Mouse (Mus musculus) embryonic facial prominence, embryonic 15.5 days (tissue): ENCODE data around the gene Mthfr. TPM values are rescaled to one million over a fixed set of nuclear protein-coding genes. Genes with fewer than 3 reads are reported as not detected.
"Not testable (repeated sequence)": the region's sequence is repeated elsewhere in the genome, so short reads cannot be mapped to it uniquely, and the experiment has no call there.

Experiments
- ATAC-seq: fragments of 200-750 bp; cut with Nextera tagmentation; 2 replicates; pipeline ENCODE4 v1.8.0; 2017; ENCODE audit warnings: low read depth, moderate TSS enrichment; ENCODE audit not compliant: insufficient number of reproducible peaks, low FRiP score, low TSS enrichment
- H3K27ac ChIP-seq: fragments of 300-500 bp; sonication (generic); replicated peaks from 2 replicates; pipeline ENCODE4 v1.5.1; 2015; ENCODE audit warnings: mild to moderate bottlenecking, inconsistent platforms
- H3K27me3 ChIP-seq: fragments of 300-500 bp; sonication (generic); 2 replicates; pipeline ENCODE4 v1.6.1; 2015; ENCODE audit warnings: inconsistent platforms
- H3K36me3 ChIP-seq: fragments of 300-500 bp; sonication (generic); 2 replicates; pipeline ENCODE4 v1.6.1; 2015; ENCODE audit warnings: mild to moderate bottlenecking, inconsistent platforms
- H3K4me1 ChIP-seq: fragments of 300-500 bp; sonication (generic); 2 replicates; pipeline ENCODE4 v1.6.1; 2015; ENCODE audit warnings: inconsistent platforms
- H3K4me2 ChIP-seq: fragments of 300-500 bp; sonication (generic); replicated peaks from 2 replicates; pipeline ENCODE4 v1.6.1; 2015; ENCODE audit warnings: mild to moderate bottlenecking, inconsistent platforms
- H3K4me3 ChIP-seq: fragments of 300-500 bp; sonication (generic); replicated peaks from 2 replicates; pipeline ENCODE4 v1.5.1; 2015; ENCODE audit warnings: mild to moderate bottlenecking, inconsistent platforms
- H3K9ac ChIP-seq: fragments of 300-500 bp; sonication (generic); 2 replicates; pipeline ENCODE4 v1.6.1; 2015; ENCODE audit warnings: inconsistent platforms
- H3K9me3 ChIP-seq: fragments of 300-500 bp; sonication (generic); replicated peaks from 2 replicates; pipeline ENCODE4 v1.6.1; 2016; ENCODE audit warnings: inconsistent platforms
- WGBS: fragments of 180-500 bp; shearing (Covaris S2); methylation state at CpG from one replicate; pipeline ENCODE4 v1.1.7; 2015; 5-methylcytosine and 5-hydroxymethylcytosine counted together
- polyA plus RNA-seq: library from polyadenylated mRNA; unstranded; fragments of >200 nt; fragmentation: Nextera tagmentation; extraction: Ambion mirVana; gene quantifications from 2 replicates; pipeline ENCODE4 v1.2.1, GENCODE M21; 2015

The Mthfr gene
- polyA plus RNA-seq, 1 experiment from 2014 or later, result 24.9 TPM

DNA sequence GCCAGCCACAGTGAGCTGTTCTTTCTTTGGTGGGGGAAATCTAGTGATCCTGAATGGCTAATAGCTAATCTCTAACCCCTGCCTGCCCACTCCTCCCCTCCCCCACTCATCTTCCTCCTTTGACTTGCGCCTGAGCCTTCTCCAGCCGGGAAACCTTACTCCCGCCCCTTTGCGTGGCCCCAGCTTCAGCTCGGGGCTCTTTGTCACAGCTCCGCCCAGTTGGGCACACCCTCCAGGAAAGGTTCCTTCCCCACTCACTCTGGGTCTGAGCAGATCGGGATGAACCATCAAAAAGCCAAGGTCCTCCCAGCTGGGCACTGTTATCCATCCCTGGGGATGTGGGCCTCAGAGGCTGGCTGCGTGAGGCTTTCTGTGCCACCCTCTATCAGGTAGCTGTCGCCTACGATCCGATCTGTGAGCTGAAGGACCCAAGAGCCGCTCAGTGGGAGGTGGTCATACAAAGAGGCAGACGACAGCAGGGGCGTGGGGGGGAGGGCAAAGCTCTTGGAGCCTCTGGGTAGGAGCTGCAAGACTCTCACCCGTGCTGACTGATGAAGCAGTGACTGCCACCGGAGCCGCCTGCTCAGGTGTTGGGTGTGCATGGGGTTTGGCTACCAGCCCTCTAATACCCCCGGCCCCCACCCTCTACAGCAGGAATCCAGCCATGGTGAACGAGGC lies 2.2 kb downstream of the Mthfr start:
- Histone ChIP-seq H3K36me3 (peaks cover 20% of the 10 kb centered on the region), H3K4me1 (peaks cover 47% of the 10 kb centered on the region), H3K27me3 (no peaks in the 10 kb centered on the region), H3K9me3 (no peaks in the 10 kb centered on the region), H3K4me3 (peak overlapping the region; percentile 84), H3K4me2 (peak overlapping the region; percentile 82), H3K9ac (peak overlapping the region; percentile 12), H3K27ac (peak overlapping the region; percentile 88)
- ATAC-seq, result peak; percentile 39; the same call in 1 of the 2 replicates
- under 1% methylated on average over 19 of the region's 19 CpGs for WGBS

DNA sequence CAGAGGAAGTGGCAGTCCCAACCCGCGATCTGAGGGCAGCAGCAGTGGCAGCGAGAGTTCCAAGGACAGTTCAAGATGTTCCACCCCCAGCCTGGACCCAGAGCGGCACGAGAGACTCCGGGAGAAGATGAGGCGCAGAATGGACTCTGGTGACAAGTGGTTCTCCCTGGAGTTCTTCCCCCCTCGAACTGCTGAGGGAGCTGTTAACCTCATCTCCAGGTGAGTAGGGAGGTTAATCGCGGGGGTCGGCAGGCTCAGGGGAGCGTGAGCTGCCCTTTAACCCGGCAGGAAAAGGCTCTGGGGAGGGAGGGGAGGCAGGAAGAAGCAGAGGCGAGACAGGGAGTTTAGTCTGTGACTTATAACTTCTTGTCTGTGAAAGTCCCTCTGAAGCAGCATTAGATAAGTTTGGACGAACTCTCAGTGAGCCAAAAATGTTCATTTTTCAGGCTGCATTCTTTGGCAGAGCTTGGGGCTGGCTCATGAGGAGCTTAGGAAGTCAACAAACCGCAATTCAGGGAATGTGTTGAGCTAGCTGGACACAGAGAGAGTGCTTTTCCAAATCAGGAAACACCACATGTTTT lies 2.8 kb downstream of the Mthfr start:
- Histone ChIP-seq H3K9ac (peak overlapping the region; percentile 12), H3K9me3 (no peaks in the 10 kb centered on the region), H3K4me1 (peaks cover 47% of the 10 kb centered on the region), H3K36me3 (peaks cover 20% of the 10 kb centered on the region), H3K4me2 (peak overlapping the region; percentile 82), H3K27ac (peak overlapping the region; percentile 88), H3K4me3 (peak overlapping the region; percentile 84), H3K27me3 (no peaks in the 10 kb centered on the region)
- ATAC-seq, result no peak
- WGBS, result 4% methylated on average over 16 of the region's 16 CpGs

DNA sequence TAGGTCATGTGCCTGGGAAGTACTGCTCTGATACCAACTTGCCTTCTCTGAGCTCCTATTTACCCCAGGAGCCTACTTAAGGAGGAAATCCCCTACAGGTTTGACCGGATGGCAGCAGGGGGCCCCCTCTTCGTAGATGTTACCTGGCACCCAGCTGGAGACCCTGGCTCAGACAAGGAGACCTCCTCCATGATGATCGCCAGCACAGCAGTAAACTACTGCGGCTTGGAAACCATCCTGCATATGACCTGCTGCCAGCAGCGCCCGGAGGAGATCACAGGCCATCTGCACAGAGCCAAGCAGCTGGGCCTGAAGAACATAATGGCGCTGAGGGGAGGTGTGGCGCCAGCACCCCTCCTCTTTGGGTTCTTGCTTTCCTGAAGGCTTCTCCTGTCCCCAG lies 4.5 kb downstream of the Mthfr start:
- H3K27me3 ChIP-seq, H3K9me3 ChIP-seq, H3K9ac ChIP-seq, H3K27ac ChIP-seq, H3K4me3 ChIP-seq, ATAC-seq, H3K4me2 ChIP-seq: not testable (repeated sequence)
- peaks cover 28% of the 10 kb centered on the region for H3K36me3 ChIP-seq
- peaks cover 41% of the 10 kb centered on the region for H3K4me1 ChIP-seq
- 89% methylated on average over 6 of the region's 8 CpGs for WGBS

DNA sequence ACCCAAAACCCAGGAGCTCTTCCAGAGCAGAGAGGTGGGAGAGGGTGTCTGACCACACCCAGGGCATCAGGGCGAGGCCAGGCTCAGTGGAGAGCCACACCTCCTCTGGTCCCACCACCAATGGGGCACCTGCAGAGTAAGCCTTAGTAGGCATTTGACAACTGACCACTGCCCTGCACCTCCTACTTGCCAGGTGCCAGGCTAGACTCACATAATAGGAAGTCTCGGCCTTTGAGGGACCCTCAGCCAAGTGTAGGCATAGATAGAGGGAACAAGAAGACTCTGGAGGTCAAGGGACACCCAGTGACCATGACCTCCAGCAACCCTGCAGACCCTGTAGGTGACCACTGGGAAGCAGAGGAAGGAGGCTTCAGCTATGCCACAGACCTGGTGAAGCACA lies 5.2 kb downstream of the Mthfr start:
- ATAC-seq, result no peak
- H3K27me3 ChIP-seq, result no peaks in the 10 kb centered on the region
- peaks cover 41% of the 10 kb centered on the region for H3K4me1 ChIP-seq
- H3K9me3 ChIP-seq, result no peaks in the 10 kb centered on the region
- no peak overlapping the region for H3K4me2 ChIP-seq
- no peak overlapping the region for H3K27ac ChIP-seq
- no peak overlapping the region for H3K9ac ChIP-seq
- 98% methylated on average over 2 of the region's 2 CpGs for WGBS
- H3K36me3 ChIP-seq, result peaks cover 36% of the 10 kb centered on the region
- no peak overlapping the region for H3K4me3 ChIP-seq

DNA sequence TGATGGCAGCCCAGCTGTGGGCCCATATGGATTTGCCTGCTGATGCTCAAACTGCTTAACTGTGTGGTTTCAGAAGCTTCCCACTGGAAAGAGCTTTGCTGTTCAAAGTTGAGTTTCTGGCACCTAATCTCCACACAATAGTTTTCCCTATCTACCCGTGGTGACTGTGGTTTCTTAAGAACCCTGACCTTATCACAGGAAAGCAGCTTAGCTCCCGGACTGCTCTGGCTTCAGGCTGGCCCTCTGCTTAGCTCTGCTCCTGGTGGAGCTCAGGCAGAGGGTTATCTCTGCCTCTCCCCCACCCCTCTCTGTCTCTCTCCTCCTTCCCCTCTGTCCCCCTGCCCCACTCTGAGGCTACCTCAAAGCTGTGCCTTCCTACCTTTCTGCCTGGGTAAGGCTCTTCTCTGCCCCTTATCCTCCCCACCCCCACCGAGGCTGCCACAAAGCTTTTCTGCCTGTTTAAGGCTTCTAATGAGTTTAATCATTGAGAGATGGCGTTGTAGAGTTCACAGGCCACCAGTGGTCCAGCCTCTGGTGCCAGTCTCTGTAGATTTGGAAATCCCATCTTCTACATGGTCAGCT lies 7.7 kb downstream of the Mthfr start:
- no peak overlapping the region for H3K9ac ChIP-seq
- no peak for ATAC-seq
- H3K4me3 ChIP-seq, result no peak overlapping the region
- H3K27me3 ChIP-seq, result no peaks in the 10 kb centered on the region
- no peak overlapping the region for H3K27ac ChIP-seq
- WGBS, result 66% methylated on average over 4 of the region's 4 CpGs
- H3K4me1 ChIP-seq, result peaks cover 17% of the 10 kb centered on the region
- peaks cover 59% of the 10 kb centered on the region for H3K36me3 ChIP-seq
- no peaks in the 10 kb centered on the region for H3K9me3 ChIP-seq
- no peak overlapping the region for H3K4me2 ChIP-seq

DNA sequence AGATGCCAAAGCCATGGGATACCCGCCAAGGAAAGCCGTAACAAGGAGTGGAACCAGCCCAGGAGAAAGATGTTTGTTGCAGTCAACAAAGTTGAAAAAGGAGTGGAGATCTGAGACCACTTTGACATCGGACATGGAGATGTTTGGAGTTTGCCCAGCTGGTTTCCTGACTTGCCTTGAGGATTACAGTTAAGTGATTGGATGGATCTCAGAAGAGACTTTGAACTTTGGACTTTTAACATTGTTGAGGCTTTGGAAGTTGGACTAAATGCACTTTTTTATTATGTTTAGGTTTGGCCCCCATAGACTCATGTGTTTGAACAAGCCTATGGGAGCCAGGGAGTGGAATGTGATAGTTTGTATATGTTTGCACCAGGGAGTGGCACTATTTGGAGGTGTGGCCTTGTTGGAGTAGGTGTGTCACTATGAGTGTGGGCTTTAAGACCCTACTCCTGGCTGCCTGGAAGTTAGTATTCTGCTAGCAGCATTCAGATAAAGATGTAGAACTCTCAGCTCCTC lies 11.6 kb downstream of the Mthfr start:
- H3K4me2 ChIP-seq, H3K9ac ChIP-seq, H3K9me3 ChIP-seq, H3K4me1 ChIP-seq, H3K27ac ChIP-seq, ATAC-seq, H3K27me3 ChIP-seq, H3K4me3 ChIP-seq: not testable (repeated sequence)
- H3K36me3 ChIP-seq, result peaks cover 76% of the 10 kb centered on the region
- WGBS, result 93% methylated on average over 3 of the region's 3 CpGs

DNA sequence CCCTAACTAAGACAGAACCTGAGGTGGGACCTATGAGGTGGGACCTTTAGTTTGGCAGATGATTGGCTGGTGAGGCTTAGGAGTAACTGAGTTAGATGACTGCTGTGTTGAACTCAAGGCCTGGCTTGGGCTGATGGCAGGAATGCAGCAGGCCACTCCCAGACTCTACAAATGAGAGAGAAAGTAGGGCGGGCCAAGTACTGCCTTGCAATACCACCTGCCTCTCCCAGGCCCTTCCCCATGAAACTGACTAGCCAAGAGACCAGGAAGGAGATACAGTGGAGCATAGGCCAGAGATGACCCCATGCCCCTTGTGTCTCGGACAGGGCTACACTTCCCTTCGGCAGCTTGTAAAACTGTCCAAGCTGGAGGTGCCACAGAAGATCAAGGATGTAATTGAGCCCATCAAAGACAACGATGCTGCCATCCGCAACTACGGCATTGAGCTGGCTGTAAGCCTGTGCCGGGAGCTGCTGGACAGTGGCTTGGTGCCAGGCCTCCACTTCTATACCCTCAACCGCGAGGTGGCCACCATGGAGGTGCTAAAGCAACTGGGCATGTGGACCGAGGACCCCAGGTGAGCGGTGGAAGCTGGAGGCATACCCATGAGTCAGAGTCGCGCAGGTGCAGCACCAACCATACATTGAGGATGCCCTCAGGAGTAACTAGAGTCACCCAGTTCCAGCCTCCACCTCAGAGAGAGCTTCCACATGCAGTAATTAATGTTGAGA lies 12.3 kb downstream of the Mthfr start:
- Histone ChIP-seq H3K27ac (no peak overlapping the region), H3K27me3 (no peaks in the 10 kb centered on the region), H3K4me1 (no peaks in the 10 kb centered on the region), H3K4me3 (no peak overlapping the region), H3K36me3 (peaks cover 84% of the 10 kb centered on the region), H3K9me3 (no peaks in the 10 kb centered on the region), H3K9ac (no peak overlapping the region), H3K4me2 (no peak overlapping the region)
- no peak for ATAC-seq
- WGBS, result 95% methylated on average over 13 of the region's 13 CpGs

DNA sequence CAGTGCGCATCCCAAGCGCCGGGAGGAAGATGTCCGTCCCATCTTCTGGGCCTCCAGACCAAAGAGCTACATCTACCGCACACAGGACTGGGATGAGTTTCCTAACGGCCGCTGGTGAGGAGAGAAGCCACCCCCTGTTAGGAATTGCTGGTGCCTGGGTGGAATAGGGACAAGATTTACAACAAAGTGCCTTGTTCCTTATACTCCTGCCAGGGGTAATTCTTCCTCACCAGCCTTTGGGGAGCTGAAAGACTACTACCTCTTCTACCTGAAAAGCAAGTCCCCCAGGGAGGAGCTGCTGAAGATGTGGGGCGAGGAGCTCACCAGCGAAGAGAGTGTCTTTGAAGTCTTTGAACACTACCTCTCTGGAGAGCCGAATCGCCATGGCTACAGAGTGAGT lies 13.0 kb downstream of the Mthfr start:
- H3K36me3 ChIP-seq, result peaks cover 90% of the 10 kb centered on the region
- no peak for ATAC-seq
- H3K4me3 ChIP-seq, result no peak overlapping the region
- no peak overlapping the region for H3K9ac ChIP-seq
- H3K27me3 ChIP-seq, result no peaks in the 10 kb centered on the region
- whole genome bisulfite sequencing, result 92% methylated on average over 11 of the region's 11 CpGs
- H3K9me3 ChIP-seq, result no peaks in the 10 kb centered on the region
- H3K27ac ChIP-seq, result no peak overlapping the region
- H3K4me1 ChIP-seq, result no peaks in the 10 kb centered on the region
- H3K4me2 ChIP-seq, result no peak overlapping the region

DNA sequence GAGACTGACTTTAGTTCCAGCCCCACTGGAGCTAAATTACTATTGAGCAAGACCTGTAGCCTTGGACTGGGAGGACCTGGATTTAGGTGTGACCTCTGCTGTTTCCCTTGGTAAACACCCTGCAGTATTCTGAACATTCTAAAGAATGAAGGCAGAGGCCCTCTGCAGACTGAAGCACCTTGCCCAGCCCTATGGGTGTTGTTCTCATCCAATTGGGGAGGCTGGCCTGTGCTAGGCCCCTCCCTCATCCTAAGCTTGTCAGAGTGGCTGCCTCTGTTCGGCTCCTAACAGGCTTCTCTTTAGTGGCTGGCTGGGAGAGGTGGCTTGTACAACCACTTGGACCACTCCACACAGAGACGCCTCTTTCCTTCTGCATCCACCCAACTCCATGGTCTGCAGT lies 14.1 kb downstream of the Mthfr start:
- no peaks in the 10 kb centered on the region for H3K4me1 ChIP-seq
- WGBS, result 77% methylated on average over 2 of the region's 2 CpGs
- no peak overlapping the region for H3K9ac ChIP-seq
- H3K27me3 ChIP-seq, result no peaks in the 10 kb centered on the region
- no peaks in the 10 kb centered on the region for H3K9me3 ChIP-seq
- H3K4me3 ChIP-seq, result no peak overlapping the region
- no peak for ATAC-seq
- no peak overlapping the region for H3K27ac ChIP-seq
- H3K4me2 ChIP-seq, result no peak overlapping the region
- H3K36me3 ChIP-seq, result peaks cover 96% of the 10 kb centered on the region

DNA sequence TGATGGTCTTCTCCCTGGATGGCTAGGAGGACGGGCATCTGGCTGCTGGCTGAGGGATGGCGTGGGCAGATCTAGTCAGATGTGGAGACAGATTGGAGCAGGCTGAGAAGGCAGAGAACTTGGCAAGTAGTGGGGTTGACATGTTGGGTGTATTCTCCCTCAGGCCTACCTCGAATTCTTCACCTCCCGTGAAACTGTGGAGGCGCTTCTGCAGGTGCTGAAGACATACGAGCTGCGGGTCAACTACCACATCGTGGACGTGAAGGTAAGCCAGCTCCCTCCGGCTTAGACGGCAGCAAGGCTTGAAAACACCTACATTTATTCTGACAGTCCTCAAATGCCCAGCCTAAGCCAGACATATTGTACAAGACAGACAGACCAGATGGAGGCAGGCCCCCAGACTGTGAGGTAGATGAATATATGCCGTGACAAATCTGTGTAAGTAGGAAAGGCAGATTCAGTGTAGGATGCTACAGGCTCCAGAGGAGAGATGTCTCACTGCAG lies 14.6 kb downstream of the Mthfr start:
- Histone ChIP-seq H3K4me1 (no peaks in the 10 kb centered on the region), H3K4me3 (no peak overlapping the region), H3K9ac (no peak overlapping the region), H3K9me3 (no peaks in the 10 kb centered on the region), H3K27ac (no peak overlapping the region), H3K27me3 (no peaks in the 10 kb centered on the region), H3K36me3 (peaks cover 96% of the 10 kb centered on the region), H3K4me2 (no peak overlapping the region)
- ATAC-seq, result no peak
- WGBS, result 88% methylated on average over 12 of the region's 12 CpGs
